Mouse (Mus musculus): Measurements from ENCODE around the gene Adamts3. TPM values are rescaled to one million over a fixed set of nuclear protein-coding genes. Genes with fewer than 3 reads are reported as not detected.

Gene Adamts3
- polyA plus RNA-seq, 1 experiment: 0.04 TPM

- H3K36me3 ChIP-seq (ENCODE audit: control insufficient read depth): no peaks in the 10 kb centered on the region
- no peaks in the 10 kb centered on the region for H3K27me3 ChIP-seq (ENCODE audit: control insufficient read depth)
- peaks cover 2% of the 10 kb centered on the region; the same call in 1 of the 2 replicates for H3K4me1 ChIP-seq (ENCODE audit: control insufficient read depth)
- H3K9me3 ChIP-seq (ENCODE audit: control insufficient read depth, low read length): no peaks in the 10 kb centered on the region
- TF ChIP-seq TAL1 (IDR thresholded peaks at IDR 0.05; ENCODE audit: low read length) (no peak), GATA1 (IDR thresholded peaks at IDR 0.05; ENCODE audit: low read length) (no peak)
- H3K4me3 ChIP-seq (replicated peaks): no peak overlapping the region
These were observed 103.3 kb downstream of the Adamts3 start for GRCm38 (mm10) chr5:89779823-89780222.

- no peaks in the 10 kb centered on the region for H3K27me3 ChIP-seq (ENCODE audit: control insufficient read depth)
- no peaks in the 10 kb centered on the region for H3K36me3 ChIP-seq (ENCODE audit: control insufficient read depth)
- H3K4me3 ChIP-seq (replicated peaks): no peak overlapping the region
- H3K4me1 ChIP-seq (ENCODE audit: control insufficient read depth): peaks cover 2% of the 10 kb centered on the region; the same call in 1 of the 2 replicates
- TF ChIP-seq TAL1 (IDR thresholded peaks at IDR 0.05; ENCODE audit: low read length): no peak
- TF ChIP-seq GATA1 (IDR thresholded peaks at IDR 0.05; ENCODE audit: low read length): no peak
- H3K9me3 ChIP-seq (ENCODE audit: control insufficient read depth, low read length): no peaks in the 10 kb centered on the region
These were observed 104.5 kb downstream of the Adamts3 start for GRCm38 (mm10) chr5:89778610-89779009.

- Histone ChIP-seq H3K27me3 (ENCODE audit: control insufficient read depth) (no peaks in the 10 kb centered on the region), H3K4me1 (ENCODE audit: control insufficient read depth) (peaks cover 2% of the 10 kb centered on the region; the same call in 1 of the 2 replicates), H3K4me3 (replicated peaks) (no peak overlapping the region), H3K36me3 (ENCODE audit: control insufficient read depth) (no peaks in the 10 kb centered on the region), H3K9me3 (ENCODE audit: control insufficient read depth, low read length) (no peaks in the 10 kb centered on the region)
- TF ChIP-seq TAL1 (IDR thresholded peaks at IDR 0.05; ENCODE audit: low read length) (no peak), GATA1 (IDR thresholded peaks at IDR 0.05; ENCODE audit: low read length) (no peak)
These were observed 105.7 kb downstream of the Adamts3 start for GRCm38 (mm10) chr5:89777411-89777810.

- H3K4me1 ChIP-seq (ENCODE audit: control insufficient read depth): no peaks in the 10 kb centered on the region
- H3K36me3 ChIP-seq (ENCODE audit: control insufficient read depth): no peaks in the 10 kb centered on the region
- no peaks in the 10 kb centered on the region for H3K9me3 ChIP-seq (ENCODE audit: control insufficient read depth, low read length)
- H3K27me3 ChIP-seq (ENCODE audit: control insufficient read depth): no peaks in the 10 kb centered on the region
- TF ChIP-seq TAL1 (IDR thresholded peaks at IDR 0.05; ENCODE audit: low read length) (no peak), GATA1 (IDR thresholded peaks at IDR 0.05; ENCODE audit: low read length) (no peak)
- H3K4me3 ChIP-seq (replicated peaks): no peak overlapping the region
These were observed 112.3 kb downstream of the Adamts3 start for GRCm38 (mm10) chr5:89770655-89771355.

- TF ChIP-seq GATA1 (IDR thresholded peaks at IDR 0.05; ENCODE audit: low read length) (no peak), TAL1 (IDR thresholded peaks at IDR 0.05; ENCODE audit: low read length) (no peak)
- H3K4me1 ChIP-seq (ENCODE audit: control insufficient read depth): peaks cover 4% of the 10 kb centered on the region
- no peaks in the 10 kb centered on the region for H3K27me3 ChIP-seq (ENCODE audit: control insufficient read depth)
- no peak overlapping the region for H3K4me3 ChIP-seq (replicated peaks)
- no peaks in the 10 kb centered on the region for H3K9me3 ChIP-seq (ENCODE audit: control insufficient read depth, low read length)
- no peaks in the 10 kb centered on the region for H3K36me3 ChIP-seq (ENCODE audit: control insufficient read depth)
These were observed 119.6 kb downstream of the Adamts3 start for GRCm38 (mm10) chr5:89763189-89764187.

- Histone ChIP-seq H3K4me1 (ENCODE audit: control insufficient read depth) (peaks cover 4% of the 10 kb centered on the region), H3K27me3 (ENCODE audit: control insufficient read depth) (no peaks in the 10 kb centered on the region)
These were observed 122.8 kb downstream of the Adamts3 start for GRCm38 (mm10) chr5:89760368-89760767.

GRCm38 (mm10) chr5:89751836-89752235 is 131.3 kb downstream of the Adamts3 start:
- peaks cover 26% of the 10 kb centered on the region for H3K4me1 ChIP-seq (ENCODE audit: control insufficient read depth)
- no peaks in the 10 kb centered on the region for H3K36me3 ChIP-seq (ENCODE audit: control insufficient read depth)
- H3K9me3 ChIP-seq (ENCODE audit: control insufficient read depth, low read length): peaks cover 15% of the 10 kb centered on the region
- TF ChIP-seq GATA1 (IDR thresholded peaks at IDR 0.05; ENCODE audit: low read length) (no peak), TAL1 (IDR thresholded peaks at IDR 0.05; ENCODE audit: low read length) (peak; percentile 34; the same call in 1 of the 3 replicates)
- no peak overlapping the region for H3K4me3 ChIP-seq (replicated peaks)
- no peaks in the 10 kb centered on the region for H3K27me3 ChIP-seq (ENCODE audit: control insufficient read depth)

More at GRCm38 (mm10) chr5:89760368-89760767, 122.8 kb downstream of the Adamts3 start:
- H3K4me3 ChIP-seq (replicated peaks): no peak overlapping the region
- no peaks in the 10 kb centered on the region for H3K36me3 ChIP-seq (ENCODE audit: control insufficient read depth)
- no peak for TF ChIP-seq GATA1 (IDR thresholded peaks at IDR 0.05; ENCODE audit: low read length)
- no peak for TF ChIP-seq TAL1 (IDR thresholded peaks at IDR 0.05; ENCODE audit: low read length)
- peaks cover 13% of the 10 kb centered on the region for H3K9me3 ChIP-seq (ENCODE audit: control insufficient read depth, low read length)

- H3K36me3 ChIP-seq (ENCODE audit: control insufficient read depth): no peaks in the 10 kb centered on the region
- no peak for TF ChIP-seq TAL1 (IDR thresholded peaks at IDR 0.05; ENCODE audit: low read length)
- no peak for TF ChIP-seq GATA1 (IDR thresholded peaks at IDR 0.05; ENCODE audit: low read length)
- no peaks in the 10 kb centered on the region for H3K27me3 ChIP-seq (ENCODE audit: control insufficient read depth)
- no peak overlapping the region for H3K4me3 ChIP-seq (replicated peaks)
- no peaks in the 10 kb centered on the region for H3K9me3 ChIP-seq (ENCODE audit: control insufficient read depth, low read length)
- peaks cover 26% of the 10 kb centered on the region for H3K4me1 ChIP-seq (ENCODE audit: control insufficient read depth)
These were observed 134.8 kb downstream of the Adamts3 start for GRCm38 (mm10) chr5:89748185-89748884.
